Mouse (Mus musculus) cerebellum, adult 9-10 months (tissue): ENCODE measurements around the gene Fras1.

Experiments
- DNase-seq: peaks from one replicate; pipeline ENCODE4 v3.0.0; 2022

Gene Fras1

GRCm38 (mm10) chr5:96405139-96405842 is 31.5 kb downstream of the Fras1 start:
- no peak for DNase-seq

- no peak for DNase-seq
Measured at GRCm38 (mm10) chr5:96408291-96408690, 34.5 kb downstream of the Fras1 start.

- no peak for DNase-seq
Measured at GRCm38 (mm10) chr5:96412754-96413394, 39.1 kb downstream of the Fras1 start.

GRCm38 (mm10) chr5:96417121-96417520 is 43.4 kb downstream of the Fras1 start:
- DNase-seq: no peak

DNA sequence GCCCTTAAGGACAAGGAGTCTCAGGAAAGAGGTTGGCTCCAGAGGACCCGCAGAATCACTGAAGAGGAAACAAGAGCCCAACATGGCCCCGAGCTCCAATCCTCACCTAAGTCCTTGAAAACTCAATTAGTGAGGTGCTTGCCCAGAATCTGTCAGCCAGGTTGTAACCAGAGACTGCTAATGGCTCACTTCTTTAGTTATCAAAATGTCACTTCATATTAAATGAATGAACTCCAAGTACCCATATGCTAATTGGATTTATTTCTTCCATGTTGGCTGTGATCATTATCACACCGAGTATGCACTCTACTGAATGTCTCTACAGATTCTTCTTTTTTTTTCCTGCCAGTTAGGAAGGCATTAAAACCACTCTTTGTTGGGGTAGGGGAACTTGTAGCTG is 47.8 kb downstream of the Fras1 start:
- no peak for DNase-seq

DNA sequence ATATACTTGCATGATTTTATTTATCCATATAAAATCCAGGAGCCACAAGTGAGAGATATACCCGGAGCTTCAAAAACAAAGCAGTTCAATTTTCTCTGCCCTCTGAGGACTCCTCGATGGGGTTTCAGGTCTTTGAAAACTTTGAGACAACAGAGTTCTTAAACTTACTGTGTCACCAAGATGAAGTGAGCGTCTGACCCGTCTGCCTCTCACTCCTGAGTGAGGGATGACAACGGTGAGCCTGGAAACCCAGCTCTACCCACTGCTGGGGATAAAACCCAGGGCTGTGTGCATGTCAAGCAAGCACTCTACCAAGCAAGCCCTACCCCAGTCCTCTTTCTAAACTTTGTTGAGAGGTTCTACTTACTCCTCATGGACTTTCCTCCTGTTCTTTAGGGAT is 49.0 kb downstream of the Fras1 start:
- DNase-seq: no peak

DNA sequence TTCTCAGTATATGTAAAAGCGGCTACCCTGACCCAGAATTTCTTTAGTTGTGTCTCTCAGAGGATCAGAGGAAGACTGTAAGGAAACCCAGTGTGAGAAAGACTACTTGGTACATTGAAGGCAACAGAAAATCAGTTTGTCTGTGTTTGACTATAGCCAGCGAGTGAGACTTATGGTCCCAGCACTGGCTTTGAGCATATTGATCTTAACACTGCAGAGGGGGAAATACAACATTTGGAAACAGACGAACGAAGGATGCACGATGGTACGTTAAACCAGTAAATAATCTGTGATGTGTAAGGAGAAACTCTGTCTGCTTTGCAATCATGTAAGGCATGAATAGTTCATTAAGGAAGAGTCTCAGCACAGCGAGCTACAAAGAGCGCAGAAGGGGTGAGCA is 51.6 kb downstream of the Fras1 start:
- no peak for DNase-seq

DNA sequence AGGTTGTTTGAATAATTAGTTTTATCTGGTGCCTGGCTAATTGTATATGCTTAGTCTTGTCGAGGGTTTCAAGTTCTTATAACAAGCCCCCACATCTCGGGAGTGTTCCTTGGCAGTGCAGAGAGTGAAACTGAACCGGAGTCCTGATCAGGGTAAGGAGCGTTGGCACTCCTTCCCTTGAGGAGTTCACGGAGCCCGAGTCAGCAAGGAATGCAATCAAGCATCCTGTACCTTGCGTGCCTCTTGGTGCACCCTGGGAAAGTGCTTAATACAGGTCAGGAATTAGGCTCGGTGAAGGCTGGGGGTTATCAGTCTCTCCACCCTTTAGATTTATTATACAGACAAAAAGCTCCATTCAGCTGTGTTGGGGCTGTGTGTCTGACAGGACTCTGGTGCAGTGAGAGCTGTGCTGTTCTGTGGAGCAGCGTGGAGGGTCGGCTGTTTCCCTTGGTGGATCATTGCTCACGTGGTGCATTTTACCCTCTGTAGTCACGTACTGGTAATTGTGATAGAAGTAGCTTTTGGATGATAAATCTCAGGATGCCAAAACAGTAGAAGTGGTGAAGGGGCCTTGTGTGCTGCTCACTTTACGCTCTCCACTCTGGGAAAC is 55.9 kb downstream of the Fras1 start:
- no peak for DNase-seq

DNA sequence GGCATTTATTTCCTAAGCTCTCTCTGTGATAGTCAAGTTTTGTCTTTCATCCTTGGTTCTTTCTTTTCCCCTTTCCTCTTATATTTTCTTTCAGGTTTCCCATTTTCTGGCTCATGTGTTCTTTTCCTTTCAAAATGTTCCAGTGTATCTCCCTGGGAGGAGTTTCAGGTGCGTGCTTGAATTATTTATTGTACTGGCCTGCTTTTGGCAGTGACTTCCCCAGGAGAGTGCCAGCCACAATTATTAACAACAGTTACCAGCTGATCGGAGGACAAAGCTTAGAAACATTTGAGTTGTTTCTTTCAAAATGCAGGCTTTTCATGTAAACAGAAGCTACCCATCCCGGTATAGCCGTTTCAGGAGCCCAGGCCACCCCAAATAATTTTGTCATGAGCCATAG is 64.1 kb downstream of the Fras1 start:
- no peak for DNase-seq

DNA sequence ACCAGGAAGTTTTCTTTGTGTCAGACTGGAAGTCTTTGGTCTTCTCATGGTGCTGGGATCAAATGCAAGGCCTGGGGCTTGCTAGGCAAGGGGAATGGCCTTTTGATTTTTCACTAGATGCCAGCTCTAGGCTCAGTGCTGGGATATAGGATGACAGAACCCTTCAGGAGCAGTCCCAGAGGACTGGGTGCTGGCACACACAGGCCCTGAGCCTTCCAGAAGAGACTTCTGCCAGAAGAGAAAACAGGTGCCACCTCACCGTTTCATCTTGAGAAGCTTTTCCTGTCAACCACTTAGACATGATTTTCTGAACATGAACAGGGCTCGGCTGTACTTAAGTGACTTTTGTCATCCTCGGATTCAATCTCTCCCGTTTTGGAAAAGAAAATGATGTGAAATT is 66.1 kb downstream of the Fras1 start:
- no peak for DNase-seq

DNA sequence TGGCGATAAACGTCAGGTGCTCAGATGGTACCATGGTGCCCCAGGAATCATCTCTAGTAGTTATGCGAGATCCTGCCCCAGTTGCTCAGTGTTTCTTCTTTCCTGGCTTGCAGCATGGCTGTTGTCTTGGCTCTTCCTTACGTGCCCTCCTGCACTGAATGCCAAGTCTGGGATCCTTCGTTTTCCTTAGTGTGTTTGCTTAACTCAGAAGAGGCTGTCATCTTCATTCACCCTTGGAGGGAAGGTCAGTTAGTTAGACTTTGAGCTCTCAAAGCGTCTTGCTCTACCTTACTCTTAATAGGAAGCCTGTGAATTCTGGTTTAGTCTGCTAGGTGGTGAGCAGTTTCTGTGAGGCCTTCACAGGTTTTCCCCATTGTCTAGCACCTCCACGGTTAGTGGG is 73.7 kb downstream of the Fras1 start:
- no peak for DNase-seq

GRCm38 (mm10) chr5:96452027-96452426 is 78.3 kb downstream of the Fras1 start:
- no peak for DNase-seq

GRCm38 (mm10) chr5:96453386-96453785 is 79.6 kb downstream of the Fras1 start:
- DNase-seq: no peak

DNA sequence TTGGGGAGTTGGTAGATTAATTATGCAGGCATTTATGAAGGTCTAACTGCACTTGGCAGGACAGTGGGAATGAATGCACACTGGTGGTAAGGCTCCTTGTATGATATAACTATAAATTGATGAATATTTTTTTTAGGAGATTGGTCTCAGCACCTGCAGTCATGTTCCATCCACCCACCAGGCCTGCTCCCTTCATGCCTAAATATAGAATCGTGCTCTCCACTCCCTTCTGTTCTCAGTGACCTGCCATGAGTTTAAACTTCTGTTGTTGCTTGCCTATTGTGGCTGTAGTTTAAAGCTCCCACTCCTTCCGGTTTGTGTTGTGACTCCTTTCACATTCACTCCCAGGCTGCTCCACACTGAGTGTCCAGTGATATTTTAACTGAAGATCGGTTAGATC is 80.7 kb downstream of the Fras1 start:
- no peak for DNase-seq

- DNase-seq: no peak
Measured at GRCm38 (mm10) chr5:96455241-96455640, 81.5 kb downstream of the Fras1 start.

GRCm38 (mm10) chr5:96457436-96457958 is 83.7 kb downstream of the Fras1 start:
- no peak for DNase-seq

- DNase-seq: no peak
Measured at GRCm38 (mm10) chr5:96459605-96460004, 85.8 kb downstream of the Fras1 start.

DNA sequence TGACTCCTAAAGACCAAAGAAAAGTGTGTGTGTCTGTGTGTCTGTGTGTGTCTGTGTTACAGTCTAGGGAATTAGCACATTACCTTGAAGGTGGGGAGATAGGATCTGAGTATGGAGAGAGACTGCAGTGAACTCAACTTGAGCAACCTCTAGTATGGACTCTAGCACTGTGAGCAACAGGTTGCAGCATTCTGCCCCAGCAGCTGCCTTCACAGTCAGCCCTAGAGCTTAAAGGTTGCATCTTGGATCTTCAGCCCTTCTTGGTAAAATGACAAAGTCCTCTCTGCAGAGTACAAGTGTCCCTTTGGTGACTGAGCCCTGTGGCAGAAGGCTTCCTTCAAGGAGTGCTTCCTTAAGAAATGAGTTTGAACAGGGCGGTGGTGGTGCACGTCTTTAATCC is 88.4 kb downstream of the Fras1 start:
- DNase-seq: no peak

DNA sequence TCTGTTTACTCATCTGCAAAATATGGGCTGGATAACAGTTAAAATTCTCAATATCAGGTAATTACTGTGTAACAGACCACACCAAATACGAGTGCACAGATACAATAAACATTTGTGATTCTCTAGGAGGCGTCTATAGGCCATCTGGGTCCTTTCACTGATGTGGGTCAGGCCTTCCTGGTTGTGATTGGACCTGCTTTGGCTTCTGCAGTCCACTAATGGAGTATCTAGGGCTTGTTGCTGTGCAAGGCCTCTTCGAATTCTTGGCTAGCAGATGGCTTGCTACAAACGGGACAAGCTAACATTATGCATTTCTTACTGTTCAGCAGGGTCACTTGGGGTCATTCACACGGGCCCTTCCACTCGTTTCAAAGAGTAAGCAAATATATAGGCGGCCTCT is 92.7 kb downstream of the Fras1 start:
- DNase-seq: no peak

DNA sequence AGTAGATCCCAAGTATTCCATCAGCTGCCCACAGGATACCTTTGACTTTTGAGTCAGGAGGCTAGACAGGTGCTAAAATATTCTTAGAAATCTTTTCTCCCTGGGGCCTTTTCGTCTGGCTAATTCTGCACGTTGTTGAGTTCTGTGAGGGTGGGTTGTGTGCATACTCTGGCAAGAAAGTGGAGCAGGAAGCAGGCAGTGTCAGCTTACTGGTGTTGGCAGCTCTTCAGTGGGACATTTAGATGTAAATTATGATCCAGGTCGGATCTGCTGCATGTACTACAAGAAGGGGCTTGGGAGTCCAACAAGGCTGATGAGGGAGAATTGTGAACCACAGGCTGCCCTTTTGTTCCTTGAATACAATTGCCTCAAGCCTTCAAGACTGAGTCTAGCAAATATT is 98.2 kb downstream of the Fras1 start:
- no peak for DNase-seq

- no peak for DNase-seq
Measured at GRCm38 (mm10) chr5:96475488-96475887, 101.7 kb downstream of the Fras1 start.

GRCm38 (mm10) chr5:96479003-96479402 is 105.2 kb downstream of the Fras1 start:
- no peak for DNase-seq

GRCm38 (mm10) chr5:96481159-96481558 is 107.4 kb downstream of the Fras1 start:
- no peak for DNase-seq

DNA sequence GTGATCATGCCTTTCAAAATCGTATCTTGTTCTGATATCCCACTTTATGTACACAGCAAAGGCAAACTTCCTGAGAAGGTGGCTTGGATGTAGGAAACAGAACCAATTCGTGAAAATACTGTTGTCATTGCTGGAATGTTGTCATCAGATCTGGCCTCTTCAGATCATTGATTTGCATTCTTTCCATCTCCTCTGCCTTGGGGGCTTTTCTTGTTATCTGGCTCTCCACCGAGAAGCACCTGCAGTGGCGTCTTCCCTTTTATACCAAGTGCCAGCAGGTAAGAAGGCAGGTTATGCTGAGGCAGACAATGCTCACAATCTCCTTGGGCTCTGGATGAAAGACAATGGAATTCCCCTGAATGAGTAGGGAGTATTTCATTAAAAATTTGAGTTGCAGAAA is 108.3 kb downstream of the Fras1 start:
- no peak for DNase-seq
